Mouse (Mus musculus): ENCODE results near the gene Def8.

DNA sequence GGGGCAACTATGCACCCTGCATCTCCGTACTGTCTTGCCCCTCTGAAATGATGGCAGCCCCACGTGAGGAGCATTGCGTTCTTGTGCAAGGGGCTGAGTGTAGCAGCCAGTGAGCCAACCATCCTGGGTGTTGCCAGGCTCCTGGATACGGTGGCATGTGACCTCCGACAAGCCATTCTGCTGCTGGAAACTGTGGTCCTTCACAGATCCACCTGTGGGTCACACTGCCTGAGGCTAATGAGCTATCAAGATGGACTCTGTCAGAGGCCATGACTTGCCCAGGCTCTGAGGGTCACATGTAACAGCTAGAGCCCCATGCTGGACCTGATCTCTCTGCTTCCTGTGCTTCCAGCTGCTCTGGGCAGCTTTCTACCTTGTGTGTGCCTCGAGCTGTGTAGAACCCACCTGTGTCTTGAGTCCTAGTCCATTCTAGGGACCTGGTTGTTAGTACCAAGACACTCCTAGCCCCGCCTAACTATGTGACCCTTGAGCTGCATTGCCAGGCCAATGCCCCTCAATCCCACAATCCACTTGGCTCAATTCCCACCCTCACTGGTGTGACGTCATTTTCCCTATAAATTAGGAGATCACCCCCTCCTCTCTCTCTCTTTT is 6.3 kb upstream of the Def8 start:
- TF ChIP-seq EP300 (optimal IDR thresholded peaks at IDR 0.05) (no peak), CTCF (IDR thresholded peaks at IDR 0.05; ENCODE audit: low read depth) (no peak)

Measured in stomach, postnatal 0 days (tissue).